Mouse (Mus musculus) heart, embryonic 14.5 days (tissue): ENCODE results near the gene Rnasel. TPM values are rescaled to one million over a fixed set of nuclear protein-coding genes. Genes with fewer than 3 reads are reported as not detected.

Experiments
- ATAC-seq: fragments of 200-750 bp; cut with Nextera tagmentation; 2 replicates; pipeline ENCODE4 v1.8.0; 2017; ENCODE audit warnings: low read depth, moderate TSS enrichment; ENCODE audit not compliant: insufficient number of reproducible peaks, insufficient read depth, low FRiP score
- H3K27ac ChIP-seq, 2 experiments: fragments of 200-500 bp in 1 of 2; fragments of 300-500 bp in 1 of 2; sonication (generic) in 1 of 2; replicated peaks in 1 of 2; 2 replicates each; pipeline ENCODE4 v1.5.1; 2012 to 2014; ENCODE audit warnings: low read depth in 2 of 2, low read length in 2 of 2, control low read depth in 1 of 2, mild to moderate bottlenecking in 1 of 2, mixed read lengths in 1 of 2; ENCODE audit not compliant: control insufficient read depth in 1 of 2, insufficient read depth in 1 of 2
- H3K27me3 ChIP-seq: fragments of 300-500 bp; sonication (generic); 2 replicates; pipeline ENCODE4 v1.6.1; 2014; ENCODE audit warnings: mild to moderate bottlenecking, low read length, control low read depth; ENCODE audit not compliant: control insufficient read depth, insufficient read depth
- H3K36me3 ChIP-seq: fragments of 300-500 bp; sonication (generic); 2 replicates; pipeline ENCODE4 v1.6.1; 2014; ENCODE audit warnings: mild to moderate bottlenecking, control low read depth, low read length, mixed read lengths; ENCODE audit not compliant: control insufficient read depth, insufficient read depth
- H3K4me1 ChIP-seq, 2 experiments: fragments of 200-500 bp in 1 of 2; fragments of 300-500 bp in 1 of 2; sonication (generic) in 1 of 2; 2 replicates each; pipeline ENCODE4 v1.6.1; 2012 to 2014; ENCODE audit warnings: low read length in 2 of 2, control low read depth in 1 of 2, mixed read lengths in 1 of 2; ENCODE audit not compliant: control insufficient read depth in 2 of 2, insufficient read depth in 2 of 2
- H3K4me2 ChIP-seq: fragments of 300-500 bp; sonication (generic); 2 replicates; pipeline ENCODE4 v1.6.1; 2014; ENCODE audit warnings: mild to moderate bottlenecking, low read length
- H3K4me3 ChIP-seq, 2 experiments: fragments of 200-500 bp in 1 of 2; fragments of 300-500 bp in 1 of 2; sonication (generic) in 1 of 2; 2 replicates each; pipeline ENCODE4 v1.5.1; 2012 to 2014; ENCODE audit warnings: low read length in 2 of 2, mild to moderate bottlenecking in 2 of 2, control low read depth in 1 of 2, low read depth in 1 of 2, moderate library complexity in 1 of 2; ENCODE audit not compliant: control insufficient read depth in 1 of 2, insufficient read depth in 1 of 2
- H3K9ac ChIP-seq: fragments of 300-500 bp; sonication (generic); 2 replicates; pipeline ENCODE4 v1.6.1; 2014; ENCODE audit warnings: mild to moderate bottlenecking, low read length
- H3K9me3 ChIP-seq: fragments of 300-500 bp; sonication (generic); 2 replicates; pipeline ENCODE4 v1.6.1; 2016; ENCODE audit warnings: low read length, control low read depth; ENCODE audit not compliant: control insufficient read depth
- WGBS: fragments of 180-500 bp; shearing (Covaris S2); extraction: QIAGEN DNeasy Blood & Tissue Kit; methylation state at CpG from one replicate; pipeline ENCODE4 v1.1.7; 2014; 5-methylcytosine and 5-hydroxymethylcytosine counted together
- polyA plus RNA-seq: library from polyadenylated mRNA; unstranded; fragments of >200 nt; fragmentation: Nextera tagmentation; extraction: Ambion mirVana; gene quantifications from 2 replicates; pipeline ENCODE4 v1.2.1, GENCODE M21; 2014

Gene Rnasel
- polyA plus RNA-seq, 1 experiment from 2014 or later: 26.7 TPM

- H3K9me3 ChIP-seq: no peaks in the 10 kb centered on the region
- WGBS: 80% methylated on average over 14 of the region's 14 CpGs
- H3K27me3 ChIP-seq: peaks cover under 1% of the 10 kb centered on the region; the same call in 1 of the 2 replicates
- no peak overlapping the region for H3K4me2 ChIP-seq
- peaks cover 24 to 37% of the 10 kb centered on the region in 2 experiments for H3K4me1 ChIP-seq
- no peak overlapping the region for H3K9ac ChIP-seq
- H3K27ac ChIP-seq: no peak overlapping the region
- H3K36me3 ChIP-seq: peaks cover 7% of the 10 kb centered on the region
- ATAC-seq: no peak
- no peak overlapping the region for H3K4me3 ChIP-seq
Measured at GRCm38 (mm10) chr1:153746119-153746670, 3.0 kb upstream of the Rnasel start.

GRCm38 (mm10) chr1:153746728-153747127, 2.5 kb upstream of the Rnasel start:
- Histone ChIP-seq H3K9ac (0 out of 2 replicates have a peak overlapping the region, but pooled peaks have one; percentile 5), H3K36me3 (peaks cover 7% of the 10 kb centered on the region), H3K9me3 (no peaks in the 10 kb centered on the region), H3K27ac (no peak overlapping the region), H3K4me3 (no peak overlapping the region), H3K27me3 (no peaks in the 10 kb centered on the region), H3K4me1 (peaks cover 24 to 37% of the 10 kb centered on the region in 2 experiments), H3K4me2 (no peak overlapping the region)
- WGBS: 7% methylated on average over 12 of the region's 12 CpGs
- ATAC-seq: no peak

GRCm38 (mm10) chr1:153747861-153748530, 1.2 kb upstream of the Rnasel start:
- peaks cover 23 to 36% of the 10 kb centered on the region in 2 experiments for H3K4me1 ChIP-seq
- 26% methylated on average over 12 of the region's 12 CpGs for WGBS
- ATAC-seq: peak; percentile 41; the same call in 1 of the 2 replicates
- 0 out of 4 replicates have a peak overlapping the region, but pooled peaks of 1 of the 2 experiments have one; percentile 52 for H3K4me3 ChIP-seq
- no peaks in the 10 kb centered on the region for H3K9me3 ChIP-seq
- H3K27me3 ChIP-seq: no peaks in the 10 kb centered on the region
- peak overlapping the region; percentile 80; the same call in 1 of the 2 replicates for H3K9ac ChIP-seq
- H3K27ac ChIP-seq: peak overlapping the region; percentile 68 to 86
- H3K36me3 ChIP-seq: peaks cover 7% of the 10 kb centered on the region
- peak overlapping the region; percentile 69 for H3K4me2 ChIP-seq

- H3K4me2 ChIP-seq: peak overlapping the region; percentile 69
- H3K27me3 ChIP-seq: no peaks in the 10 kb centered on the region
- no peak for ATAC-seq
- H3K4me1 ChIP-seq: peaks cover 23 to 36% of the 10 kb centered on the region in 2 experiments
- H3K4me3 ChIP-seq: peak overlapping the region in 1 of 2 experiments; percentile 52; a peak in 1 of 4 replicates
- peak overlapping the region; percentile 68 to 86 for H3K27ac ChIP-seq
- no peaks in the 10 kb centered on the region for H3K9me3 ChIP-seq
- 0% methylated on average over 1 of the region's 1 CpGs for WGBS
- H3K36me3 ChIP-seq: peaks cover 3% of the 10 kb centered on the region
- H3K9ac ChIP-seq: peak overlapping the region; percentile 80
Measured at GRCm38 (mm10) chr1:153748549-153748948, 677 bp upstream of the Rnasel start.

GRCm38 (mm10) chr1:153750054-153750453, 828 bp downstream of the Rnasel start:
- H3K4me3 ChIP-seq: peak overlapping the region; percentile 52 to 72
- H3K27ac ChIP-seq: peak overlapping the region; percentile 82 to 86; a peak in 2 of 4 replicates
- 0 out of 2 replicates have a peak, but pooled peaks cover 2% of the 10 kb centered on the region for H3K27me3 ChIP-seq
- peak overlapping the region; percentile 69 for H3K4me2 ChIP-seq
- WGBS: 65% methylated on average over 6 of the region's 6 CpGs
- no peak for ATAC-seq
- H3K9ac ChIP-seq: peak overlapping the region; percentile 80
- no peaks in the 10 kb centered on the region for H3K9me3 ChIP-seq
- no peaks in the 10 kb centered on the region for H3K36me3 ChIP-seq
- peaks cover 23 to 36% of the 10 kb centered on the region in 2 experiments for H3K4me1 ChIP-seq

- peaks cover 23 to 36% of the 10 kb centered on the region in 2 experiments for H3K4me1 ChIP-seq
- peak overlapping the region; percentile 70 for H3K4me2 ChIP-seq
- H3K27ac ChIP-seq: peak overlapping the region; percentile 53 to 76
- no peak for ATAC-seq
- peak overlapping the region; percentile 32 to 48 for H3K4me3 ChIP-seq
- 13% methylated on average over 13 of the region's 13 CpGs for whole genome bisulfite sequencing
- 0 out of 2 replicates have a peak, but pooled peaks cover 2% of the 10 kb centered on the region for H3K27me3 ChIP-seq
- peak overlapping the region; percentile 50 for H3K9ac ChIP-seq
- no peaks in the 10 kb centered on the region for H3K9me3 ChIP-seq
- H3K36me3 ChIP-seq: 0 out of 2 replicates have a peak, but pooled peaks cover 3% of the 10 kb centered on the region
Measured at GRCm38 (mm10) chr1:153751763-153752301, 2.6 kb downstream of the Rnasel start.

GRCm38 (mm10) chr1:153752521-153752920, 3.3 kb downstream of the Rnasel start:
- Histone ChIP-seq H3K4me3 (peak overlapping the region; percentile 32 to 48; a peak in 3 of 4 replicates), H3K4me1 (peaks cover 21 to 29% of the 10 kb centered on the region in 2 experiments), H3K27ac (peak overlapping the region; percentile 53 to 76; a peak in 3 of 4 replicates), H3K9ac (peak overlapping the region; percentile 50), H3K4me2 (peak overlapping the region; percentile 70), H3K36me3 (0 out of 2 replicates have a peak, but pooled peaks cover 3% of the 10 kb centered on the region), H3K9me3 (no peaks in the 10 kb centered on the region), H3K27me3 (0 out of 2 replicates have a peak, but pooled peaks cover 2% of the 10 kb centered on the region)
- 89% methylated on average over 6 of the region's 6 CpGs for WGBS
- no peak for ATAC-seq
